Mouse (Mus musculus) heart, embryonic 12.5 days (tissue): ENCODE measurements around the gene Ccnl2. TPM values are rescaled to one million over a fixed set of nuclear protein-coding genes. Genes with fewer than 3 reads are reported as not detected.

Experiments used
- ATAC-seq: fragments of 200-750 bp; cut with Nextera tagmentation; 2 replicates; pipeline ENCODE4 v1.8.0; 2017; ENCODE audit warnings: moderate TSS enrichment, moderate library complexity; ENCODE audit not compliant: insufficient number of reproducible peaks, low FRiP score
- H3K27ac ChIP-seq: fragments of 300-500 bp; sonication (generic); 2 replicates; pipeline ENCODE4 v1.5.1; 2016; ENCODE audit warnings: mild to moderate bottlenecking, moderate library complexity; ENCODE audit not compliant: poor library complexity, severe bottlenecking
- H3K27me3 ChIP-seq: fragments of 300-500 bp; sonication (generic); replicated peaks from 2 replicates; pipeline ENCODE4 v1.6.1; 2016; ENCODE audit warnings: mild to moderate bottlenecking, moderate library complexity
- H3K36me3 ChIP-seq: fragments of 300-500 bp; sonication (generic); 2 replicates; pipeline ENCODE4 v1.6.1; 2016; ENCODE audit warnings: mild to moderate bottlenecking, moderate library complexity
- H3K4me1 ChIP-seq: fragments of 300-500 bp; sonication (generic); replicated peaks from 2 replicates; pipeline ENCODE4 v1.6.1; 2016; ENCODE audit warnings: mild to moderate bottlenecking
- H3K4me2 ChIP-seq: fragments of 300-500 bp; sonication (generic); 2 replicates; pipeline ENCODE4 v1.6.1; 2016; ENCODE audit warnings: mild to moderate bottlenecking, moderate library complexity
- H3K4me3 ChIP-seq: fragments of 300-500 bp; sonication (generic); 2 replicates; pipeline ENCODE4 v1.5.1; 2016; ENCODE audit warnings: mild to moderate bottlenecking
- H3K9ac ChIP-seq: fragments of 300-500 bp; sonication (generic); 2 replicates; pipeline ENCODE4 v1.6.1; 2016; ENCODE audit warnings: mild to moderate bottlenecking, moderate library complexity
- H3K9me3 ChIP-seq: fragments of 300-500 bp; sonication (generic); replicated peaks from 2 replicates; pipeline ENCODE4 v1.6.1; 2016; ENCODE audit warnings: mild to moderate bottlenecking, moderate library complexity
- WGBS: fragments of 180-500 bp; shearing (Covaris S2); methylation state at CpG from one replicate; pipeline ENCODE4 v1.1.7; 2016; 5-methylcytosine and 5-hydroxymethylcytosine counted together
- microRNA-seq: library from miRNA; unstranded; fragments of <30 nt; microRNA quantifications from one replicate; pipeline ENCODE4, GENCODE M21; 2017
- polyA plus RNA-seq: library from polyadenylated mRNA; unstranded; fragments of >200 nt; fragmentation: Nextera tagmentation; extraction: Ambion mirVana; gene quantifications from 2 replicates; pipeline ENCODE4 v1.2.1, GENCODE M21; 2016

Gene Ccnl2
- polyA plus RNA-seq, 1 experiment from 2014 or later = 137 TPM

DNA sequence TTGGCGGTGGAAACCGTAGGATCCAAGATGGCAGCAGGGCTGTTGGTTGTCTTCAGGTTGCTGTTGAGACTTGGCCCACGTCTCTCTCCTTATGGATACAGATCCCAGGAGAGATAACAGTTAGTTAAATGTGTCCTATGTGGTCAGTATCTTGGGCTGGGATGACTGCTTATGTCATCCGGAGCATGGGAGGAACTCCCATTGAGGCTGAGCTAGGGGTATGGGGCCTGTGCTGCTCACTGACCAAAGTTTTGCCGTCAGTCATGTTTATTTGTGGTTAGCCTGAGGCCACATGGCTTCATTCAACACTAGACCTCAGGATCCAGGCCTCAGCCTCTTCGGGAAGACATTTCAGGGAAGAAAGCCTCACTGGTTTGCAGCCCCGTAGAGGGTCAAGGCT is 59.1 kb downstream of the Ccnl2 start:
- ATAC-seq = no peak
- Histone ChIP-seq H3K9ac (no peak overlapping the region), H3K27me3 (no peaks in the 10 kb centered on the region), H3K4me3 (no peak overlapping the region), H3K9me3 (no peaks in the 10 kb centered on the region), H3K27ac (no peak overlapping the region), H3K4me2 (no peak overlapping the region), H3K4me1 (peaks cover 18% of the 10 kb centered on the region), H3K36me3 (peaks cover 51% of the 10 kb centered on the region)
- WGBS = 88% methylated on average over 7 of the region's 7 CpGs

Small RNAs within 50 kb of the gene (microRNA-seq; reads per million reads assigned to microRNA genes)
- gene Gm27743 = not detected

Other genes starting within 250 kb of the Ccnl2 start
- gene Slc35e2, start 211.1 kb upstream of the Ccnl2 start, polyA plus RNA-seq = 8.9 and 9.1 TPM in 2 replicates
- 51.8 and 52.3 TPM in 2 replicates for gene Cdk11b, start 187.6 kb upstream of the Ccnl2 start, polyA plus RNA-seq
- not detected in 2 replicates for gene Gm10563, start 167.1 kb upstream of the Ccnl2 start, polyA plus RNA-seq
- 72.0 and 75.7 TPM in 2 replicates for gene Mmp23, start 159.1 kb upstream of the Ccnl2 start, polyA plus RNA-seq
- gene Mib2, start 143.3 kb upstream of the Ccnl2 start, polyA plus RNA-seq = 21.7 and 22.4 TPM in 2 replicates
- gene Fndc10, start 118.1 kb upstream of the Ccnl2 start, polyA plus RNA-seq = 5.2 and 5.5 TPM in 2 replicates
- 111 and 116 TPM in 2 replicates for gene Ssu72, start 107.7 kb upstream of the Ccnl2 start, polyA plus RNA-seq
- gene Tmem240, start 77.7 kb upstream of the Ccnl2 start, polyA plus RNA-seq = 0.63 and 0.67 TPM in 2 replicates
- 102 and 104 TPM in 2 replicates for gene Atad3a, start 51.4 kb upstream of the Ccnl2 start, polyA plus RNA-seq
- 1.7 TPM in 2 replicates for gene Vwa1, start 37.8 kb upstream of the Ccnl2 start, polyA plus RNA-seq
- 7.0 and 7.2 TPM in 2 replicates for gene Tmem88b, start 26.6 kb upstream of the Ccnl2 start, polyA plus RNA-seq
- gene Ankrd65, start 22.1 kb upstream of the Ccnl2 start, polyA plus RNA-seq = not detected in 2 replicates
- 137 and 151 TPM in 2 replicates for gene Mrpl20, start 9.6 kb upstream of the Ccnl2 start, polyA plus RNA-seq
- gene Aurkaip1, start 18.8 kb downstream of the Ccnl2 start, polyA plus RNA-seq = 128 and 132 TPM in 2 replicates
- 50.2 and 62.4 TPM in 2 replicates for gene Mxra8, start 27.2 kb downstream of the Ccnl2 start, polyA plus RNA-seq
- gene Dvl1, start 34.9 kb downstream of the Ccnl2 start, polyA plus RNA-seq = 9.4 and 10.1 TPM in 2 replicates
- gene Tas1r3, start 50.9 kb downstream of the Ccnl2 start, polyA plus RNA-seq = 0.13 and 0.19 TPM in 2 replicates
- gene Cptp, start 57.0 kb downstream of the Ccnl2 start, polyA plus RNA-seq = 9.2 and 10.1 TPM in 2 replicates
- gene Ints11, start 57.1 kb downstream of the Ccnl2 start, polyA plus RNA-seq = 37.8 and 38.3 TPM in 2 replicates
- gene Pusl1, start 79.3 kb downstream of the Ccnl2 start, polyA plus RNA-seq = 31.2 and 31.5 TPM in 2 replicates
- 13.8 and 14.2 TPM in 2 replicates for gene Acap3, start 79.3 kb downstream of the Ccnl2 start, polyA plus RNA-seq
- 101 and 107 TPM in 2 replicates for gene Ube2j2, start 131.3 kb downstream of the Ccnl2 start, polyA plus RNA-seq
- gene C1qtnf12, start 149.8 kb downstream of the Ccnl2 start, polyA plus RNA-seq = 21.1 and 23.8 TPM in 2 replicates
- gene B3galt6, start 180.2 kb downstream of the Ccnl2 start, polyA plus RNA-seq = 10.3 and 11.0 TPM in 2 replicates
- gene Sdf4, start 180.4 kb downstream of the Ccnl2 start, polyA plus RNA-seq = 138 and 140 TPM in 2 replicates
- 0.37 TPM in 1 of 2 replicates, not detected in the other for gene Tnfrsf4, start 201.4 kb downstream of the Ccnl2 start, polyA plus RNA-seq
- 1.9 and 2.1 TPM in 2 replicates for gene Tnfrsf18, start 213.7 kb downstream of the Ccnl2 start, polyA plus RNA-seq
- 0.14 and 0.24 TPM in 2 replicates for gene Ttll10, start 246.9 kb downstream of the Ccnl2 start, polyA plus RNA-seq